Mouse (Mus musculus): ENCODE results near the gene Tspan10. TPM values are rescaled to one million over a fixed set of nuclear protein-coding genes. Genes with fewer than 3 reads are reported as not detected.
A peak's percentile ranks its signal among the peaks of the same experiment; 100 is the strongest.

Tspan10 gene
- total RNA-seq, 1 experiment: not detected

DNA sequence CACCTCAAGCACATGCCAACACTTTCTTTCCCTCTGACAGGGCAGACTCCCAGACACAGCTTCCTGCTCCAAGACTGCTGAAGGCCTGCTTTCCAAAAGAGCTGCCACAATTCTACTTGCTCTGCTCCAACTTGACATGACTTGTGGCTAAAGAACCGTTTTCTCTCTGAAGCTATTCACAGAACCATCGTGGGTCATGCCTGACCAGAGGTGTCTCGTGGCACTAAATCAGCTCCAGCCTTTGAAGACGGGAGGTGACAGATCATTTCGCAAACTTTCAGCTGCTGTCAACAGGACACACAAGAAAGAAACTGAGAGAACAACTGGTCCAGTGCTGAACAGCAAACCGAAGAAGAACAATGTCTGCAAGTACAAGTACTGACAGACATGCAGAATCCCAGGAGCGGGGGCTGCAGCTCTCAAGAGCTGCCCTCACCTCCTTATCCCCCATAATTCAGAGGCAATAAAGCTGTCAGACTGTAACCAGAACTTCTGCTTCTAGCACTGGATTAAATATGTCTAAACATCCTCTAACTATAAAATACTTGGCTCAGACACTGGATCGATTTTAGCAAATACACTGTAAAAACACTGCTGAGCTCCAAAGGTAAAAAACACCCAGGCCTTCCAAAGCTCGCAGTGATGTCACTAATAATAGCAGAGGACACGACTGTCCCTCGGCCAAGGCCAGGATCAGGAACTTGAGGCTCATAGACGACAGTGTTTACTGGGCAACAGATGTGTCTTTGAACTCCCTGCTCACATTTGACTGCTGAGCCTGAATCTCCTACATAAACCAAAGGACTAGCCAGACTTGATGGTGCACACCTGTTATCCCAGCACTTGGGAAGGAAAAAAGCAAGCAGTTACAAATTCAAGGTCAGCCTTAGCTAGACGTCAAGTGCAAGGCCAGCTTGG is 19.5 kb upstream of the Tspan10 start:
- H3K4me1 ChIP-seq (ENCODE audit: control insufficient read depth in 2 of 2, insufficient read depth in 2 of 2, low read length in 2 of 2, poor library complexity in 1 of 2): no peaks in the 10 kb centered on the region
- no peak overlapping the region for H3K27ac ChIP-seq (ENCODE audit: insufficient read depth, low read depth, low read length, poor library complexity, severe bottlenecking)
- in situ Hi-C loops (cut with MboI; ENCODE audit: low sequenced_read_pairs in 2 of 2, unreplicated experiment in 2 of 2): no loop called here
- no peak overlapping the region for H3K4me3 ChIP-seq (ENCODE audit: insufficient read depth in 1 of 2, low read depth in 1 of 2, low read length in 2 of 2, poor library complexity in 1 of 2, severe bottlenecking in 1 of 2)
- no peak for DNase-seq (ENCODE audit: low read depth, low spot score)
- no peaks in the 10 kb centered on the region for H3K9me3 ChIP-seq (ENCODE audit: control insufficient read depth, insufficient read depth, low read depth, low read length)
- no peak overlapping the region for H3K9ac ChIP-seq (ENCODE audit: insufficient read depth, low read depth, low read length, poor library complexity, severe bottlenecking)
- peaks cover 32% of the 10 kb centered on the region for H3K36me3 ChIP-seq (ENCODE audit: control insufficient read depth, insufficient read depth, low read length, poor library complexity, severe bottlenecking)
- TF ChIP-seq CHD2 (IDR thresholded peaks at IDR 0.05; ENCODE audit: low read depth, low read length) (no peak), MAFK (IDR thresholded peaks at IDR 0.05; ENCODE audit: insufficient read depth, low read depth, low read length) (no peak), HCFC1 (IDR thresholded peaks at IDR 0.05; ENCODE audit: borderline replicate concordance, insufficient read depth, low read length) (no peak), ZC3H11A (IDR thresholded peaks at IDR 0.05; ENCODE audit: borderline replicate concordance, low read depth, low read length) (no peak), ZNF384 (IDR thresholded peaks at IDR 0.05; ENCODE audit: low read depth, low read length) (no peak)

DNA sequence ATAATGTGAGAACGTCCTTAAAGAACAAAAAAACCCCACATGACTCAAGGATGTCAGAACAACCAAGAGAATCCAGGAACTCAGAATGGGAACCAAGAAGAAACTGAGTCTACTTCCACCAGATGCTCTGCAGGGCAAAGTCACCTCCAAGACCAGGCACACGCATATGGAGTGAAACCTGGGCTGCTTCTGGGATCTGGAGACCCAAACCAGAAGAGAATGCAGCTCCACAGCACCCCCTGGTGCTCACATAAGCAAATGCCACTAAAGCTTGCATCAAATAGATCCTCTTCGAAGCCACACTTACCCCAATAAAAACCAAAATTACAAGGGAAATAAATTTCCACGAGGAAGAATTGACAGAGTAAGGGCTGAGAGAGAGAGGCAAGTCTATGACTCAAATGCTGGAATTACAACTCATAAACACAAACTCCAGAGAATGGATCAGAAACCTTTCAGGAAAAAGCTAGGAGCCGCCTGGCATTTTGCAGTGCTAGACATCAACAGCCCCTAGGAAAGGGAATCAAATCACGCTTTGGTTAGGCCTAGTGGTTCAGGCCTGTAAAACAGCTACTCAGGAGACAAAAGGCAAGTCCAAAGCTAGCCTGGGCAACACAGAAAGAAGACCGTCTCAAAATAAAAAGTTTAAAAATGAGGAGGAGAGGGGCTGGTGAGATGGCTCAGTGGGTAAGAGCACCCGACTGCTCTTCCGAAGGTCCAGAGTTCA is 18.7 kb upstream of the Tspan10 start:
- H3K4me1 ChIP-seq (ENCODE audit: control insufficient read depth in 2 of 2, insufficient read depth in 2 of 2, low read length in 2 of 2, poor library complexity in 1 of 2): no peaks in the 10 kb centered on the region
- no peak overlapping the region; the same call in 1 of the 2 replicates for H3K27ac ChIP-seq (ENCODE audit: insufficient read depth, low read depth, low read length, poor library complexity, severe bottlenecking)
- peak; percentile 83 for DNase-seq (ENCODE audit: low read depth, low spot score)
- H3K36me3 ChIP-seq (ENCODE audit: control insufficient read depth, insufficient read depth, low read length, poor library complexity, severe bottlenecking): peaks cover 35% of the 10 kb centered on the region
- TF ChIP-seq MAFK (IDR thresholded peaks at IDR 0.05; ENCODE audit: insufficient read depth, low read depth, low read length) (no peak), HCFC1 (IDR thresholded peaks at IDR 0.05; ENCODE audit: borderline replicate concordance, insufficient read depth, low read length) (no peak), ZC3H11A (IDR thresholded peaks at IDR 0.05; ENCODE audit: borderline replicate concordance, low read depth, low read length) (no peak), CHD2 (IDR thresholded peaks at IDR 0.05; ENCODE audit: low read depth, low read length) (no peak), ZNF384 (IDR thresholded peaks at IDR 0.05; ENCODE audit: low read depth, low read length) (no peak)
- H3K9ac ChIP-seq (ENCODE audit: insufficient read depth, low read depth, low read length, poor library complexity, severe bottlenecking): no peak overlapping the region; the same call in 1 of the 2 replicates
- H3K9me3 ChIP-seq (ENCODE audit: control insufficient read depth, insufficient read depth, low read depth, low read length): no peaks in the 10 kb centered on the region
- in situ Hi-C loops (cut with MboI; ENCODE audit: low sequenced_read_pairs in 2 of 2, unreplicated experiment in 2 of 2): no loop called here
- no peak overlapping the region for H3K4me3 ChIP-seq (ENCODE audit: insufficient read depth in 1 of 2, low read depth in 1 of 2, low read length in 2 of 2, poor library complexity in 1 of 2, severe bottlenecking in 1 of 2)

DNA sequence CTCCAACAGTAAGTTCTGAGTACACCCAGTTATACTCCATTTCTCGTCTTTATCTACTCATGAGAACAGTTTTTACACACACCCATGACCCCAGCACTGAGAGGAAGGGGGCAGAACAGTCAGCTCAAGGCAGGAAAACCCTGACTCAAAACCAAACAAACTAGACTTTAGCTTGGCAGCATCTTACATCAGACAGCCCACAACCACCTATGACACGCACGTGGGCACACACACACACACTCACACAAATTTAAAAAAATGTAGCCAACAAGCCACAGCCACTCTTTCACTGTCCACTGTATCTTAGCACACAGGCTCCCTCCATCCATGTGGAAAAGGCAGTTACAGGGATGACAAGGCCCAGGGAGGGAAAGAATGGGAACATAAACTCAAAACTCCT is 15.7 kb upstream of the Tspan10 start:
- Histone ChIP-seq H3K9me3 (ENCODE audit: control insufficient read depth, insufficient read depth, low read depth, low read length) (no peaks in the 10 kb centered on the region), H3K4me3 (ENCODE audit: insufficient read depth in 1 of 2, low read depth in 1 of 2, low read length in 2 of 2, poor library complexity in 1 of 2, severe bottlenecking in 1 of 2) (no peak overlapping the region), H3K27ac (ENCODE audit: insufficient read depth, low read depth, low read length, poor library complexity, severe bottlenecking) (no peak overlapping the region), H3K4me1 (ENCODE audit: control insufficient read depth in 2 of 2, insufficient read depth in 2 of 2, low read length in 2 of 2, poor library complexity in 1 of 2) (no peaks in the 10 kb centered on the region), H3K9ac (ENCODE audit: insufficient read depth, low read depth, low read length, poor library complexity, severe bottlenecking) (no peak overlapping the region), H3K36me3 (ENCODE audit: control insufficient read depth, insufficient read depth, low read length, poor library complexity, severe bottlenecking) (peaks cover 30% of the 10 kb centered on the region)
- no peak for DNase-seq (ENCODE audit: low read depth, low spot score)
- TF ChIP-seq MAFK (IDR thresholded peaks at IDR 0.05; ENCODE audit: insufficient read depth, low read depth, low read length): no peak
- no peak for TF ChIP-seq HCFC1 (IDR thresholded peaks at IDR 0.05; ENCODE audit: borderline replicate concordance, insufficient read depth, low read length)
- TF ChIP-seq ZNF384 (IDR thresholded peaks at IDR 0.05; ENCODE audit: low read depth, low read length): no peak
- TF ChIP-seq CHD2 (IDR thresholded peaks at IDR 0.05; ENCODE audit: low read depth, low read length): no peak
- TF ChIP-seq ZC3H11A (IDR thresholded peaks at IDR 0.05; ENCODE audit: borderline replicate concordance, low read depth, low read length): no peak
- in situ Hi-C loops (cut with MboI; ENCODE audit: low sequenced_read_pairs in 2 of 2, unreplicated experiment in 2 of 2): no loop called here

DNA sequence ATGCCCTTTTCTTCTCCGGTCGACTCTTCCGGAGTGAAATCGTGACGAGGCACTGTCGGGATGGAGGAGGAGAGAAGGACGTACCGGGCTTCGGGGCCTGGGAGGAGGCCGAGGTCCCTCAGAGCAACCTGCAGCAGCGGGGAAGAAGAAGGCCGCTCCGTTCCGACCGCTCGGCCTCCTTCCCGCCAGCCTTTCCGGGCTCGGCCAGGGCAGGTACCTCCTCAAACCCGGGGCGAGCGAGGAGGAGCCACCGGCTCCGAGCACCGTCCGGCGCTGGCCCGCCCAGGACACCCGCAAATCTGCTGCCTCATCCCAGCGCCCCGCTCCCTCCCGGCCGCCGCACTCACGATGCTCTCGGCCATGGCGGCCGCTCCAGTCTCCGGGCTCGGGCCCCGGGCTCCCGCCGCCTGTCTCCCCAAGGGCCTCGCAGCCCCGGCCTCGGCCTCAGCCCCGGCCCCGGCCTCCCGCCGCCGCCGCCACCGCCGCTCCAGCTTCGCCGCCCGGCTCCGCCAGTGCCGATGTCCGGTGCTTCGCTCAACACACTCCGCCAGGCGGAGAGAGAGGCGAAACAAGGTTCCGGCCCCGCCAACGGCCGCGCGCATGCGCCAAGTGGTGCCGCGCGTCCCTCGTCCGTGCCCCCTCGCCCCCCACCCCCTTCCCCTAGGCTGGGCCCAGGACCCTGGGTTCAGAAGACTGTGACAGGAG is 5.1 kb upstream of the Tspan10 start, which contains the start of gene Nploc4:
Gene Nploc4 (minus strand): TSS at position 557 of the 705 bp plus-strand sequence.
- no peaks in the 10 kb centered on the region for H3K9me3 ChIP-seq (ENCODE audit: control insufficient read depth, insufficient read depth, low read depth, low read length)
- TF ChIP-seq HCFC1 (IDR thresholded peaks at IDR 0.05; ENCODE audit: borderline replicate concordance, insufficient read depth, low read length) (peak; percentile 76), MAFK (IDR thresholded peaks at IDR 0.05; ENCODE audit: insufficient read depth, low read depth, low read length) (no peak)
- in situ Hi-C loops (cut with MboI; ENCODE audit: low sequenced_read_pairs in 2 of 2, unreplicated experiment in 2 of 2): no loop called here
- peak within 1 kb of the TSS; percentile 98 for H3K9ac ChIP-seq (ENCODE audit: insufficient read depth, low read depth, low read length, poor library complexity, severe bottlenecking)
- H3K36me3 ChIP-seq (ENCODE audit: control insufficient read depth, insufficient read depth, low read length, poor library complexity, severe bottlenecking): peaks cover 5% of the 10 kb centered on the region
- peak within 1 kb of the TSS; percentile 75 for H3K27ac ChIP-seq (ENCODE audit: insufficient read depth, low read depth, low read length, poor library complexity, severe bottlenecking)
- H3K4me1 ChIP-seq (ENCODE audit: control insufficient read depth in 2 of 2, insufficient read depth in 2 of 2, low read length in 2 of 2, poor library complexity in 1 of 2): no peaks in the 10 kb centered on the region
- H3K4me3 ChIP-seq (ENCODE audit: insufficient read depth in 1 of 2, low read depth in 1 of 2, low read length in 2 of 2, poor library complexity in 1 of 2, severe bottlenecking in 1 of 2): peak within 1 kb of the TSS; percentile 92 to 98
- DNase-seq (ENCODE audit: low read depth, low spot score): peak; percentile 69

All from ES-E14 (cell line).